Mouse (Mus musculus) small intestine, adult 2 months (tissue): Measurements from ENCODE around the gene Lgals12.

Source experiments
- CTCF ChIP-seq: fragments of 200-500 bp; IDR thresholded peaks from 2 replicates; pipeline ENCODE4 v1.5.1; 2012; ENCODE audit warnings: low read depth, mild to moderate bottlenecking, control low read depth, inconsistent platforms, low read length, moderate library complexity, mixed read lengths; ENCODE audit not compliant: insufficient replicate concordance, insufficient read length; ENCODE audit errors: extremely low read depth
- POLR2A ChIP-seq: fragments of 200-500 bp; IDR thresholded peaks from 2 replicates; pipeline ENCODE4 v1.6.1; 2012; ENCODE audit warnings: low read depth, mild to moderate bottlenecking, control low read depth, inconsistent platforms, low read length, moderate library complexity

- TF ChIP-seq POLR2A: no peak
- no peak for TF ChIP-seq CTCF
Observed at GRCm38 (mm10) chr19:7595534-7595933, 11.5 kb downstream of the Lgals12 start.
